Mouse (Mus musculus) lung, postnatal 4 days (tissue): ENCODE results near the gene Tfb1m.

ENCODE experiments used
- DNase-seq, 2 experiments: peaks; one replicate each; pipeline ENCODE4 v3.0.0; 2021

Tfb1m gene

GRCm38 (mm10) chr17:3557331-3558311 lies at the start of gene Tfb1m:
Gene Tfb1m, minus strand, starts transcription at chr17:3557781.
- peak; percentile 98 for DNase-seq

- DNase-seq = no peak
Observed at GRCm38 (mm10) chr17:3602954-3603672, 45.5 kb upstream of the Tfb1m start.

- DNase-seq = no peak
Observed at GRCm38 (mm10) chr17:3598393-3598792, 40.8 kb upstream of the Tfb1m start.

- DNase-seq = no peak
Observed at GRCm38 (mm10) chr17:3597866-3598265, 40.3 kb upstream of the Tfb1m start.

GRCm38 (mm10) chr17:3597130-3597529 lies 39.5 kb upstream of the Tfb1m start:
- DNase-seq = no peak

GRCm38 (mm10) chr17:3570876-3571275 lies 13.3 kb upstream of the Tfb1m start:
- DNase-seq = peak; percentile 49 to 76

- peak in 1 of 2 experiments; percentile 11 for DNase-seq
Observed at GRCm38 (mm10) chr17:3562405-3562804, 4.8 kb upstream of the Tfb1m start.

GRCm38 (mm10) chr17:3560534-3560933 lies 3.0 kb upstream of the Tfb1m start:
- DNase-seq = no peak

GRCm38 (mm10) chr17:3558356-3558870 lies 832 bp upstream of the Tfb1m start:
- DNase-seq = peak; percentile 13 to 29

GRCm38 (mm10) chr17:3556251-3556650 lies 1.3 kb downstream of the Tfb1m start:
- DNase-seq = no peak

- no peak for DNase-seq
Observed at GRCm38 (mm10) chr17:3547725-3548124, 9.9 kb downstream of the Tfb1m start.

GRCm38 (mm10) chr17:3541033-3541432 lies 16.5 kb downstream of the Tfb1m start:
- DNase-seq = no peak

GRCm38 (mm10) chr17:3540304-3540703 lies 17.3 kb downstream of the Tfb1m start:
- DNase-seq = no peak

GRCm38 (mm10) chr17:3533425-3533824 lies 24.2 kb downstream of the Tfb1m start:
- no peak for DNase-seq

- DNase-seq = no peak
Observed at GRCm38 (mm10) chr17:3532254-3532653, 25.3 kb downstream of the Tfb1m start, which contains the start of gene Cldn20. Gene Cldn20, plus strand, starts transcription at chr17:3532554.

- DNase-seq = no peak
Observed at GRCm38 (mm10) chr17:3531641-3532040, 25.9 kb downstream of the Tfb1m start.

GRCm38 (mm10) chr17:3530549-3530948 lies 27.0 kb downstream of the Tfb1m start:
- DNase-seq = no peak

GRCm38 (mm10) chr17:3529523-3529922 lies 28.1 kb downstream of the Tfb1m start:
- DNase-seq = no peak

- no peak for DNase-seq
Observed at GRCm38 (mm10) chr17:3527841-3528471, 29.6 kb downstream of the Tfb1m start.

- no peak for DNase-seq
Observed at GRCm38 (mm10) chr17:3520344-3520743, 37.2 kb downstream of the Tfb1m start.

- DNase-seq = no peak
Observed at GRCm38 (mm10) chr17:3516406-3516805, 41.2 kb downstream of the Tfb1m start.

GRCm38 (mm10) chr17:3515851-3516250 lies 41.7 kb downstream of the Tfb1m start:
- DNase-seq = no peak

- DNase-seq = no peak
Observed at GRCm38 (mm10) chr17:3514316-3514715, 43.3 kb downstream of the Tfb1m start.
